ENCODE assay signal across 13 mouse cellular contexts in genomic region chr11:10728818-10729549, GRCm38 (mm10).
DNase-seq lines count a peak whose midpoint lies in the region; ATAC-seq and TF ChIP-seq lines count a peak whose summit lies in the region.
"Had no signal": no experiment of that assay in that cellular context is flagged by ENCODE, and none has a peak within 500 bp of the region (broad histone marks: within the 10 kb centered on the region; RNA-seq: fewer than 3 reads in every experiment).

No protein-coding gene starts in this region.

- peaks cover 0 to 3% of the 10 kb centered on the region in 2 experiments; a peak in 1 of 4 replicates for H3K4me1 ChIP-seq in ES-E14 (ENCODE audit: control insufficient read depth in 2 of 2, insufficient read depth in 2 of 2, low read length in 2 of 2, poor library complexity in 1 of 2)
- H3K4me1 ChIP-seq in liver, embryonic 13.5 days (replicated peaks) = no peaks in the 10 kb centered on the region
- H3K4me1 ChIP-seq: forebrain, embryonic 13.5 days; megakaryocyte, embryonic 14.5 days had no signal

- no peaks in the 10 kb centered on the region for H3K27me3 ChIP-seq in liver, embryonic 13.5 days
- H3K27me3 ChIP-seq: forebrain, embryonic 13.5 days; megakaryocyte, embryonic 14.5 days had no signal

- H3K27ac ChIP-seq in ES-E14 (ENCODE audit: insufficient read depth, low read depth, low read length, poor library complexity, severe bottlenecking) = no peak overlapping the region
- peak overlapping the region; percentile 63 for H3K27ac ChIP-seq in liver, embryonic 13.5 days
- H3K27ac ChIP-seq: forebrain, embryonic 13.5 days had no signal

- no peaks in the 10 kb centered on the region for H3K36me3 ChIP-seq in ES-E14 (ENCODE audit: control insufficient read depth, insufficient read depth, low read length, poor library complexity, severe bottlenecking)
- no peaks in the 10 kb centered on the region for H3K36me3 ChIP-seq in liver, embryonic 13.5 days

- no peak overlapping the region for H3K4me2 ChIP-seq in liver, embryonic 13.5 days
- H3K4me2 ChIP-seq: forebrain, embryonic 13.5 days had no signal

- no peak overlapping the region for H3K4me3 ChIP-seq in ES-E14 (ENCODE audit: insufficient read depth in 1 of 2, low read depth in 1 of 2, low read length in 2 of 2, poor library complexity in 1 of 2, severe bottlenecking in 1 of 2)
- H3K4me3 ChIP-seq in liver, embryonic 13.5 days (replicated peaks) = no peak overlapping the region
- H3K4me3 ChIP-seq: forebrain, embryonic 13.5 days; megakaryocyte, embryonic 14.5 days had no signal

- in situ Hi-C loops in ES-E14 (cut with MboI; ENCODE audit: low sequenced_read_pairs in 2 of 2, unreplicated experiment in 2 of 2) = no loop called here

- intact Hi-C loops in heart, postnatal 10 days (cut with DNase I) = no loop called here

- H3K9ac ChIP-seq in ES-E14 (ENCODE audit: insufficient read depth, low read depth, low read length, poor library complexity, severe bottlenecking) = no peak overlapping the region
- H3K9ac ChIP-seq in liver, embryonic 13.5 days = no peak overlapping the region
- H3K9ac ChIP-seq: forebrain, embryonic 13.5 days had no signal

- 52% methylated on average over 8 of the region's 8 CpGs for WGBS in liver, embryonic 13.5 days (ENCODE audit: insufficient replicate concordance)

- peak; percentile 100 for ATAC-seq in liver, embryonic 13.5 days (ENCODE audit: low read depth)
- ATAC-seq: forebrain, embryonic 13.5 days had no signal

- H3K9me3 ChIP-seq in ES-E14 (ENCODE audit: control insufficient read depth, insufficient read depth, low read depth, low read length) = no peaks in the 10 kb centered on the region
- no peaks in the 10 kb centered on the region for H3K9me3 ChIP-seq in liver, embryonic 13.5 days (replicated peaks)
- H3K9me3 ChIP-seq: forebrain, embryonic 13.5 days had no signal

- peak; percentile 1 to 3 for DNase-seq in heart, postnatal 10 days
- DNase-seq in heart, adult 18-20 months = no peak
- DNase-seq in ES-E14 (ENCODE audit: low read depth, low spot score) (peak; percentile 29), ZHBTc4 (ENCODE audit: low read depth, low spot score) (peak; percentile 85)
- peak; percentile 66 for DNase-seq in liver, embryonic 13.5 days
- DNase-seq in thymus, postnatal 36 days = no peak
- DNase-seq in right cerebral cortex, postnatal 36 days (ENCODE audit: low spot score in 2 of 2) = no peak
- DNase-seq: cerebellum, adult 11-12 months; embryo, embryonic 11 days; lung, adult 2 months; thymus, postnatal 25 days had no signal

TF ChIP-seq in ES-E14, 5 proteins besides CTCF, POLR2A, EP300 and RAD21:
- TF ChIP-seq MAFK (IDR thresholded peaks at IDR 0.05; ENCODE audit: insufficient read depth, low read depth, low read length) (peak; percentile 60; the same call in 1 of the 2 replicates), ZNF384 (IDR thresholded peaks at IDR 0.05; ENCODE audit: low read depth, low read length) (peak; percentile 74; the same call in 1 of the 2 replicates), CHD2 (IDR thresholded peaks at IDR 0.05; ENCODE audit: low read depth, low read length) (no peak), ZC3H11A (IDR thresholded peaks at IDR 0.05; ENCODE audit: borderline replicate concordance, low read depth, low read length) (no peak), HCFC1 (IDR thresholded peaks at IDR 0.05; ENCODE audit: borderline replicate concordance, insufficient read depth, low read length) (no peak)

Comparison
In these comparisons a context has a peak if more than half of its experiments do, and no peak if none do; other contexts are left out.
1. DNase-seq: peak in heart, postnatal 10 days (2 of 2), ES-E14 (single experiment), ZHBTc4 (single experiment) and liver, embryonic 13.5 days (single experiment); none in heart, adult 18-20 months (0 of 2), thymus, postnatal 36 days (0 of 2) and right cerebral cortex, postnatal 36 days (0 of 2).